Mouse (Mus musculus) heart, postnatal 10 days (tissue): ENCODE data around the gene Igf1. TPM values are rescaled to one million over a fixed set of nuclear protein-coding genes. Genes with fewer than 3 reads are reported as not detected.
A peak's percentile ranks its signal among the peaks of the same experiment; 100 is the strongest.

Experiments
- DNase-seq, 2 experiments: peaks; one replicate each; pipeline ENCODE4 v3.0.0; 2021
- intact Hi-C: fragments of 180-260 bp; cut with DNase I; formaldehyde crosslinking; loops from one replicate; pipeline ENCODE4 v1.15.1; 2025
- total RNA-seq, 2 experiments: library from RNA; stranded (reverse); gene quantifications; 2 replicates each; pipeline ENCODE4 v1.2.3; 2021

Gene Igf1
- total RNA-seq, 2 experiments from 2014 or later: 42.5 to 57.0 TPM

DNA sequence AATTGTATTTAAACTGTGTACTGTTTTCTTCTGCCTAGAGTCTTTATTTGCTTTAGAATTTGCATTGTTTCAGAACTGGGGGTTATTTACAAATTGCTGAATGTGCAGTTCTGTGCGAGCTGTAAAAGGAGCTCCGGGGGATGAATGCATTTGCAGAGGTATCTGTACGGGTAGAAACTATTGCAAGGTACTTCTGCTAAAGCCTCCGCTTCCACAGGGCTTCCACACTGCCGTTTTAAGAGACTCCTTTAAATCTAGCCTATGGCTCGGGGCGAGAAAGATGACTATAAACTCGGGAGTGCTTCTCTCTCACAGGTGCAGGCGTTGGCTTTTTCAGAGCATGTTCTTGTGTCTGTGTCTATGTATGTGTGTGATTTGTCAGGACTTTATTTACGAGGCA, 1.4 kb downstream of the Igf1 start:
- intact Hi-C loops: loop anchor here (5.0 to 10.0 kb wide), 4 partner anchors 155 to 443 kb away; partner anchors contain the start of genes Nup37 and Parpbp
- peak; percentile 49 to 50 for DNase-seq

DNA sequence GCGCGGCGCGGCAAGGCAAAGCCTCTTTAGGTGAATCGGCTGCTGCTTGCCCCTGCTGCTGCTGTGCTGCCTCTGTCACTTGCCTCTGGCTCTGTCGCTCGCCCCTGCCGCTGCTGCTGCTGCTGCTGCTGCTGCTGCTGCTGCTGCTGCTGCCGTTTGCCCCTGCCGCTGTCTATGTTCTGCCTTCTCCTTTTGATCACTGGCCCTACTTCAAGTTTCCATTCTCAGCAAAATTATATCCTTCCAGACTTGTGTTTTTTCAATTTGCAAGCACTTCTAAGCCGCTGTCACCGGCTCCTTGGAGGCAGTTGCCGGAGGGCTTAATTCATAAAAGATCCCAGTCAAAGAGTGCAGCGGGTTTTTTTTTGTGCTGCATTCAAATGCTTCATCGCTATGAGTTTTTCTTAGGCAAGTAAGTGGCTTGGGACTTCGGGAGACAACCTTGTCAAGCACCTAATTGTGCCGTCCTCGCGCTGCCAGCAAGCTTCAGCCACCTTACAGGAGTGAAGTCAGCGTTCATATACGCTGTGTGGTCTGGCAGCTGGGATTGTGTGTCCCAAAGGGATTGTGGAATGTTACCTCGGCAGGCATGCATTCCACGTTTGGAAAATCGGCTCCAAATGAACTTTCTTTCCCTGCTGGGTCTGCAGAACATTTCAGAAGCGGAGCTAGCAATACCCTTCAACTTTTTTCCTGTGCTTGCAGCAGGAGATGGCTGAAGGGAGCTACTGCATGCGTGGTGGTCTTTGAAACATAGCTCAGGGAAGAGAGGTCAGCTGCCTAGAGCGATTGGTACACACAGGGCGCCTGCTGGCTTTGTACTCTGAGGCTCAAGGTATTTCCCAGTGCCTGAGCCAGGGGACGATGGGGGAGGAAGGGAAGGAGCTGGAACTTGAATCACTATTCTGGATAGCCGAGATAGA, 2.4 kb downstream of the Igf1 start:
- intact Hi-C loops: loop anchor here (2.0 to 5.0 kb wide), 2 partner anchors 66 to 202 kb away; no protein-coding TSS in a partner anchor
- DNase-seq: peak; percentile 67 to 70

DNA sequence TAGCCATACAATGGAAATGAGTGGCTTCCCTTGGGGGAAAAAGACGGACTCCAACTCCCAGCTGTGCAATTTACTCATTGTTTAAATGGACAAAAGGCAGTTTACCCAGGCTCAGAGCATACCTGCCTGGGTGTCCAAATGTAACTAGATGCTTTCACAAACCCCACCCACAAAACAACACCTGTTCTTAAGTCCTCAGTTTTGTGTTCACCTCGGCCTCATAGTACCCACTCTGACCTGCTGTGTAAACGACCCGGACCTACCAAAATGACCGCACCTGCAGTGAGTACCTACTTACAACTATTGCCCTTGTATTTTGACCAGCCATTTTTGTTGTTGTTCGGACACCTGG, 3.0 kb downstream of the Igf1 start:
- no peak for DNase-seq
- intact Hi-C loops: loop anchor here (2.0 to 5.0 kb wide), 2 partner anchors 66 to 201 kb away; no protein-coding TSS in a partner anchor

DNA sequence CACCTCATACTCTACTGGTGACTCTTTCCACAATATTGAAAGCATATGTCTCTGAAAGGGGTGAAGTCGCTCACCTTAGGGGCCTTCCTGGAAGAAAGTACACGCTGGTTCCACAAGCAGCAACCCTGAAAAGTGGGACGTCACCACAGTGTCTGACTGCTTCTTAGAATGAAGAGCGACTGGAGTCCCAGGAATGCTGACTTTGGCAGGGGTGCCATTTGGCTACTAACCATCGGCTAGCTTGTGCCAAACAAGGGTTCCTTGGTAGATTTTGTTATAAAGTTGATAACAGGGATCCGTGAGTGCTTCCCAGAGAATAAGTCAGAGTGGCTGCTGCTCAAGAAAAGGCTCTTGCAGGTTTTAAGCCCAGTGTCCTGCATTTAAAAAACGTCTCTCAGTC, 4.8 kb downstream of the Igf1 start:
- peak; percentile 79 to 81 for DNase-seq

DNA sequence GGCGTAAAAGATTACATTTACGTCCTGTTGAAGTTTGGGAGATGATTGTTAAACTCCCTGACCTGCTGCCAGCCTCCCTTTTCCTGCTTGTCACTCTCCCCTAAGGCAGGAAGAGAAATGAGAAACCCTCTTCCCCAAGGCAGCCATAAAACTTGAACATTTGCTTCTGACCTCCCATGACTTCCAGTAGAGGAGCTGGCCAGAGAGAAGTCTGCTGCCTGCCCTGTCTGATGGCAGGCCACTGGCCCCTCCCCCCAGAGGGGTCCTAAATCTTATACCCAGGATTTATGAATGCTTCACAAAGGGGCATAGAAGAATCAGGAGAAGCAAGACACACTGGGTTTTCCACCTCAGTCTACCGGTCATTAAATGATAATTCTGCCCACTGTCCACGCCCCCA, 5.3 kb downstream of the Igf1 start:
- intact Hi-C loops: loop anchor here (5.0 kb wide), 1 partner anchor 199 kb away; no protein-coding TSS in a partner anchor
- DNase-seq: peak in 1 of 2 experiments; percentile 27

More for the DNA sequence above, 4.8 kb downstream of the Igf1 start:
- intact Hi-C loops: loop anchor here (5.0 kb wide), 1 partner anchor 199 kb away; no protein-coding TSS in a partner anchor

DNA sequence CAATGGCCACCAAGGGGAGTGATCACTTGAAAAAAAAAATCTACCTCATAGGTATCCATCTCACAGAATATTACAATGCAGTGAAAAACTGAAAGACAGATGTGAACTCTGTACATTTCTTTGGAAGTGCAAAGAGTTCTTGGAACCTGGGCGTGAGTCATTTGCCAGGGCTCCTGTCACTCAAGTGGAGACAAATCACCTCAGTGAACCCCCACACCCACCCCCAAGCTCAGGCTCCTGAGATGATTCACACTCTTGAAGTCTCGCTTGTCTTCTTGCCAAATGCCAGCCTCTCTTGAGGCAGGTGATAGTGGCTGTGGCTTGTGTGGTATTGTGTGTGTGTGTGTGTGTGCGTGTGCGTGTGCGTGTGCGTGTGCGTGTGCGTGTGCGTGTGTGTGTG, 7.6 kb downstream of the Igf1 start:
- intact Hi-C loops: no loop called here

DNA sequence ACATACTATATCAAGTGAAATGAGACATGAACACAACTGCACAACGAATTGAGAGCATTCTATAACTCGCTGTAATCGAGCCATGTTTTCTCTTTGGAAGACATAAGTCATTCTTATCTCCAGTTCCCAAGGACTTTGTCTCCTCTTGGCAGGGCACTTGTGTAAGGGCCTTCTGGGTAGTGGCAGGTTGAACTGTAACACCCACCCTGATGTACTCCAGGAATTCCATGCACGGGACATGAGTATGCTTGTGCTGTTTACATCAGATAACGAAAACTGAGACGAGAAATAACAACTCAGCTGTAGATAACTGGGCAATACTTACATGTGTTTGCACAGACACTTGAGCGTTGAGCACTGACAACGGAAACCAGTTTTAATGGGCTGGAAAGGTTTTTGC, 8.4 kb downstream of the Igf1 start:
- DNase-seq: no peak
- intact Hi-C loops: no loop called here

More for the DNA sequence above, 7.6 kb downstream of the Igf1 start:
- no peak for DNase-seq

DNA sequence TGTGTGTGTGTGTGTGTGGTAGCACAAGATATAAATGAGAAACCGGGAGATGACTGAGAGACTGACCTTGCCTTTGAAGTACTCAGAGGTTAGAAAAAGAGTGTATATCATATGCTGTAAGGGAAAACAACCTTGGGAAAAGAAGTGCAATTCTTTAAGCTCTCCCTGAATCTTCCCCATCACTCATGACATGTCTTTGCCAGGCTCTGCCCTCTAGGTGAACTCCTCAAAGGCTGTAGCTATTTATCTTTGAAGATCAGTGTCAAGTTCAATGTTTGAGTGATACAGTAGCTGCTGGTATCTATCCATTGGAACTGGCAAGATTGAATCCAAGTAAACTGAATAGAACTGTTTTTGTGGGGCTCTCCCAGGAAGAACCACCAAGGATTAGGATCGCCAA, 9.2 kb downstream of the Igf1 start:
- intact Hi-C loops: no loop called here
- DNase-seq: no peak

DNA sequence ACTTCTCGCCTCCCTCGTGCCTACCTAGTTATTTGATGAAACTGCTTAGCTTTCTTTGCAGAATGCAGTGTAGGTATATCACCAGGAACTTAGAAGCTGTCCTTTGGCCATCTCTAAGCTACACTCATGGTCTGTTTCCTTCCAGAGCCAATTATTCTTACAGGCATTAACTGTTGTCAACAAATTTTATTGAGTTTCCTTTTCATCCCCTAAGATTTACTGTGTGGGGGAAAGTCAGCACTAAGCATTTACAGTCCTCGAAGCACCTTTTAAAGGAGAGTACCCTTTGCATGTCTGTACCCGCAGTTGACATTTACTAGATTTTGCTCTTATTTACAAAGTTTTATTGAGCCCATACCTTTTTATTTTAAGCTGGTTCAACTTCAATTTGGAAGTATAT, 9.6 kb downstream of the Igf1 start:
- intact Hi-C loops: no loop called here

DNA sequence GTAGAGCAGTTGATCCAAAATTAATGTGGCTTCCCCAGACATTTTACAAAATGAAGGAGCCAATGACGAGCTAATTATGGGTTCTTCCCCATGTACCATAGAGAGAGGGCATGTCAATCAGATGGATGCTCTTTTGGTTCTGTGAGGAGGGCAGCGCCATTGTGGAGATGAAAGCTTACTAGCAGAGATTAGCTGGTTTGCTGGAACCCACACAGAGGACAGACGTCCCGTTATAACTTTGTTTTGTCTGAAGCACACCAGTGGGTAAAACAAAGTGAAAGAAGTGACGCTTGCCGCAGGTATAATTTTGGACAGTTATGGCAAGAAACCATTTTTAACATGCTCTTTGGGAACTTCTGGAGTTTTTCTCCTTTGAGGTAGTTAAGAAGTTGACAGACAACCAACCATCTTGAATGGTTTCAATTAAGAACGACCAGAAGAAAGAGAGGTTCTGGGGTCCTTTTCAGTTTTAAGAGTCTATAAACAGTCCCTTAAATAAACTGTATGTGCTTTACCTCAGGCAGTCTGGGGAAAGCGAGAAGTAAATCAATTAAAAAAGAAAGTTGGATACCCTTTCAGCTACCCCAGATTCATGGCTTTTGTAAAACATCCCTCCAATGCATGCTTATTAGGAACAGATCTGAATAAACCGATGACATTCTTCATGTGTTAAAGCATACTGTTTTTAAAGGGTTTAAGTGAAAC, 10.4 kb downstream of the Igf1 start:
- intact Hi-C loops: no loop called here
- DNase-seq: no peak

More for the DNA sequence above, 9.6 kb downstream of the Igf1 start:
- no peak for DNase-seq

DNA sequence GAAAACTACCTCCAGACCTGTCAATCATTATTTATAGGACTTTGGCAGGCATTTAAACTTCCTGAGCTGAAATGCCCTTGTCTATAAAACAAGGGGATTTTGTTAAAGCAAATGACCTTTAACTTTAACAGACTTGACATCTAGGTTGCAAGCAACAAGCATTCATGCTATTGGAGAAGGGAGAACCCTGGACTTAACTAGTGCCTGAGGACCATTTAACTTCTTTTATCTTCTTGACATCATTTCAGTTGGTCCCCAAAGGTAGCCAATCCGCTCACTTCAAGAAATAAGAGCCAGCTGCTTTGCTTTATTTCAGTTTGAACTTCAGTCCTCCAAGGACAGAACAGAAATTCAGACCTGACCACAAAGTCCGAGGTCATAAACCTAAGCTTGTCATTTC, 11.1 kb downstream of the Igf1 start:
- intact Hi-C loops: no loop called here
- no peak for DNase-seq

DNA sequence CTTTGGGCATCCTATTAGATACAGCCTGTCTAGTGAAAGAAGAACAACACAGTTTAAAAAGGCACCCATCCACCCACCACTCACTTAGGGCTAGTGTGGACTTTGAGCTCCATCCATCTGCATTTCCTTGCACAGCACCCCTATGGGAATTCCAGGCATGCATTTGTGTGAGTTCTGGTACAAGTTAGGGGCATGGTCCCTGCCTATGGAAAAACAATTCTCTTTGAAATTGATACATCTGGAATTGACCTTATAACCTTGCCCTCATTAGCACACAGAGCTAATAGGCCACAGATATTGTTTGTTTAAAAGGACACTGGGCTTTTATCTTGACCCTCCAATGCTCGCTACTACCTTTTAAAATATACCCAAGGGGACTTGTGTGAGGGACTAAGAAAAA, 11.6 kb downstream of the Igf1 start:
- DNase-seq: no peak
- intact Hi-C loops: no loop called here

DNA sequence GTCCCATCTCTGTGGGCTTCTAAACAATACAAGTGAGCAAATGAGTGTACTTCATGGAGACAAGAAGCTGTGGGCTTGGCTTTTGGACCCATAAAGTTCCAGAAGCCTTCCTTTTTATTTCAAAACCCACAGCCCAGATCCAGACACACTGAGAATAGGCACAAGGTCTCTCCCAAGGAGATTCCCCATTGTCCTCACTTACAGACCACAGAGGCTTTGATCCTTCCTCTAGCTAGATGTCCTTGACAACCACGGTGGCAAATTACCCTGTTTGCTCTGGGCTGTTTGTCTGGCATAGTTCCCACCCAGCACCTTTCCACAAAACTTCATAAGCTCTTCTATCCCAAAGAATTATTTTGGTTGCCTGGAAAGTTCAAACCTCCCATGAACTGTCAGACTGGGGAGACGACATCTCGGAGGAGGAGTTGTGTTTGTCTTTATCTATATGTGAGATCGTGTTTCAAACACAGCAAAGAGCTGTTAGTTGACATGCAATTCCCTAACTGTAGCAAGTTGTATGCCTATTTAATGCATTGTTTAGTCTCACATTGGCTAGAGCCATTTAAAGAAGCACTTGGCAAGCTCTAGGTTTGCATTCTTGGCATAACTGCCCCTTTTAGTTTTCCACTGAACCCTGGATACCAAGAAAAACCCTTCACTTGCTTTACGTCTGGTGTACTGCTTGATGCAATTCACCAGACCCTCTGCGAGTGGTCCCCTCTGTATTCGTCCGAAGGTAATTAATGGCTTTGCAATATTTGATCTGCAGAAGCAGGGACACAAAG, 14.0 kb downstream of the Igf1 start:
- intact Hi-C loops: no loop called here
- peak in 1 of 2 experiments; percentile 34 for DNase-seq

DNA sequence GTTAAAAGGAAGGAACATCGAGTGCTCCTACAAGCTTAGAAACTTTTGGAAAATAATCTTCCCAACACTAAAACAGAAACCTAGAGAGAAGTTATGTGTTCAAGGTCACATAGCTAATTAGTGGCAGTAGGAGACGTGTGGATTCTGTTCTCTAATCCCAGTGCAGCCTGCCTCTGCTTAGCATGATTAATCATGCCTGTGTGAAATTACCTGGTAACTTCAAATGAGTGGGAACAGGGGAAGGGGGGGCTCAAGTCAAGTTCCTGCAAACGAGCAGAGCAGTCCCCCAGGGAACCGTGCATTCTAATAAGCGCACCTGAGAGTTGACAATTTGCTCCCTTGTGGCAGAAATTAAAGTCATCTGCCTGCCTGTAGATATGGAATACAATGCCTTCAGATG, 14.8 kb downstream of the Igf1 start:
- intact Hi-C loops: no loop called here
- no peak for DNase-seq

DNA sequence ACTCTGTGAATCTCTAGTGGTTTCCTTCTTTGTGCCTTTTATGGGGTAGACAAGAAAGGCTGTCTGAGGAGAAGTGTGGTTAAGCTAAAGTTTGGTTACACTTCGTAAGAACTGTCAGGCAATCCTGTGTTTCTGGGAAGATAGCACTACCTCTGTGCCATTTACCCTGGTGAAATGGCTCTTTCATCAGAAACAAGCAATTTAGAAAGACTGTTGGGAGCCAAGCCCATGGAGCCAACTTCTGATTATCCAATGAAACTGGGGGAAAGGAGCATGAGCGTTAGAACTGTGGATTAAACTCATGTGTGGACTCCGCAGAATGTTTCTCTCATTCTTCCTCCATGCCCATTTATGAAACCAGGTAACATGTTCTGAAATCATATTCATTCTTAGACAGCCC, 15.5 kb downstream of the Igf1 start:
- intact Hi-C loops: no loop called here
- DNase-seq: no peak

DNA sequence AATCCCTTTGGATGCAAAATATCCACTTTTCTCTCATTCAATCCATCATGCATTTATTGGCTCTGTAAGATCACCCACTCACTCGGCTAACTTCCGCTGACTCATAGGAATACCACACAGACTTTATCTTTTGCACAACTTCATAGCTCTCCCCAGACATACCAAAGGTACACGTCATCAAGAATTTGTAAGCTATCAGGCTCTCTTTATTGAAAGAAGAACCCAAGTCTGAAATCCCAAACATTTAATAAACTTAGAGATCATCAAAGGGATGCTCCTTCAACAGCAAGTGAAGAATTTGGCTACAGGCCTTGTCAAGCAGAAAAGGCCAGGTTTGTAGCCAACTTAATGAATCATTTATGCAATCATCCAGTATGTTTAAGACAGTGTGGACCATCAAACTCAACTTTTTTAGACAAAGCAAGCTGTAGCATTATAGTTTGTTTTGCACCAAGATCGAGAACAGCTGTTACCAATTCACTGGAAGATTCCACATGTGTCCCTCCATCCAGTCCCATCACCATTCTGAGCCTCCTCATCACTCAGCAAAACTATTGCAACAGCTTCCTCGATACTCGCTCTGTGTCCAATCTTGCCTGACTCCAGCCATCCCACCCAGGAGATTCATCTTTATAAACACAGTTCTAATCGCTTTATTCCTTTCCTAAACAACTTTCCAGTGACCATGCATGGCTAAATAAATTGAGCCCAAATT, 22.2 kb downstream of the Igf1 start:
- intact Hi-C loops: no loop called here
- DNase-seq: no peak

DNA sequence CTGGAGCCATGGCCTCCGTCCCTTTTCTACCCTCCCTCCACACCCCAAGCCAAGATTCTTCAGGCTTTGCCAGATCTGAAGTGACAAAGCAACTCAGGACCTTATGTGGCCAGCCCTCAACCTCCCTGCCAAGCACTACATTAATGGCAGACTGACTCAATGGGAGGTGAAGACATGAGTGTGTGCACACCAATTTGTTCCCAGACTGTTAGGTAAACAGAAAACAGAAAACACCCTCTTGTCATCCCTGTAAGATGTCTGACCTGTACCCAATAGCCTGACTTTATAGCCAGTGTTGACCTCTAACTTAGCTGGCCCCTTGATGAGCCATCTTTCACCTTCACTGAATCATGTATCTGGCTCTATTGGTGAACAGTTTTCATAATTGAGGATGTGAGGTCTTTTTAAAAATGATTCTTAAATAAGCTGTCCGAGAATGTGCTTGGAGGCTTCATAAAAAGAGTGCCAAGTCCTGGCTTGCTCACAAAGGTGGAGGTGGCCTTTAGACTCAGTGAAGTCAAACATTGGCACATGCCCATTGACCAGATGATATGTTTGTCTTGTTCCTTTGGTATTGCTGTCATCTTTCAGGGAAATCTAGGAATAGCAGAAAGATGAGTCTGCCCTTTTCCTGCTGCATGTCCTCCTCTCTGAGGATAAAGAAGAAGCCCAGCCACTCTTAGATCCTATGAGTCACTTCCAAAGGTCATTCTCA, 27.4 kb downstream of the Igf1 start:
- no peak for DNase-seq
- intact Hi-C loops: no loop called here

DNA sequence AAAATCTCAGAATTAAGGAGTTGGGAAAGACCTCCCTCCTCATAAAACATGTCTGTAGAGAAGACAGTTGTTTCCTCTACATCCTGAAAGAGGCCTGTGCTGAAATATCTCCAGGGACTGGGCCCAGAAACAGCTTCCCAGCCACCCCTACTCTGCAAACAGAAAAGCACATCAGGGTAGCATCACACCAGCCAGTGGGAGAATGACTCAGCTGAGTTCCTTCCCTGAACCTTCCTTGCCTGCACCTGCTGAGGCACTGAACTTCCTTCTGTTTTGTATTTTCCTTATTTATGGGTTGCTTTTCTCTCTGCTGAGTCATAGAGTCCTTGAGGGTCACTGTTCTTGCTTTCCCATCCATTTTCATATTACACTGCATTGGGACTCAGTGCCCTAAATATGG, 31.8 kb downstream of the Igf1 start:
- intact Hi-C loops: no loop called here

DNA sequence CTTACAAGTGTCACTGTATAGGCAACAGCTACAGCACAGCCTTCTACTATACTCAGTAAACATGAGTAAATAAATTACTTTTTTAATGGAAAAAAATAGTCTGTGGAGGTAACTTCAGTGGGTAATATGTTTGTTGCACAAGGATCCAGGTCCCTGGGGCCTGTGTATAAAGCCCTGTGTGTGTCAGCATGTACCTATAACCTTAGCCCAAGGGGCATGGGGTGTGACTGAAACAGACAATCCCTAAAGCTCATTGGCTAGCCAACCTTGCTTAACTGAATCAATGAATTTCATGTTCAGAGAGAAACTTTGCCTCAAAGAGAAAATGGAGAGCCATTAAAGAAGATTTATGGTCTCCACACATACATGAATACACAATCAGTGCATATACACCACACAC, 34.2 kb downstream of the Igf1 start:
- no peak for DNase-seq
- intact Hi-C loops: no loop called here

More for the DNA sequence above, 31.8 kb downstream of the Igf1 start:
- no peak for DNase-seq

DNA sequence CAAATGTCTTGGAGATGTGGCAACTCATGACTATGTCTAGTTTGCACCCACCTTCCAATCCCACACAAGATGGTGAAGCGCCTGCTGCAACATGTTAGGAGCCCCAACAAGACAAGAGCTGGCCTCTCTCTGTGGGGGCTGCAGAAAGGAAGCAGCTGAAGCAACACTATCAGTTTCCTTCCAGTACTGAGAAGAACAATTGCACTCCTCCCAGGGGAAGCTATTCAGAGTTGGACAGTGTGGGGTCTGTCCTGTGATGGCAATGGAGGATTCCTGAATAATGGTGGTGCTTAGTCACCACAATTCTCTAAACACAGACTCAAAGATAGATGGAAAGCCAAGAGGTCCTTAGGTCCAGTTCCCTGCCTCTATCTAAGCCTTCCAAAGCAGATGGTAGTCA, 35.2 kb downstream of the Igf1 start:
- DNase-seq: peak; percentile 48 to 56
- intact Hi-C loops: no loop called here
